Mouse (Mus musculus): Measurements from ENCODE around the gene Zmym3. TPM values are rescaled to one million over a fixed set of nuclear protein-coding genes. Genes with fewer than 3 reads are reported as not detected.

Gene Zmym3
- total and polyA plus RNA-seq, 3 experiments: 20.7 to 42.9 TPM; not detected in 1

GRCm38 (mm10) chrX:101427774-101428173, 7.1 kb upstream of the Zmym3 start:
- TF ChIP-seq MYB (IDR thresholded peaks at IDR 0.05; ENCODE audit: low read depth, low read length) (no peak), BHLHE40 (IDR thresholded peaks at IDR 0.05; ENCODE audit: borderline replicate concordance, low read depth, low read length) (no peak), JUND (IDR thresholded peaks at IDR 0.05; ENCODE audit: low read depth, low read length) (no peak), MEF2A (IDR thresholded peaks at IDR 0.05; ENCODE audit: extremely low read depth, insufficient replicate concordance, low read depth, low read length, poor library complexity, severe bottlenecking) (no peak), SIN3A (IDR thresholded peaks at IDR 0.05; ENCODE audit: low read length) (no peak), POLR2A (IDR thresholded peaks at IDR 0.05; ENCODE audit: control insufficient read depth in 1 of 2, insufficient read depth in 1 of 2, low read depth in 1 of 2, low read length in 2 of 2, poor library complexity in 1 of 2) (no peak), MXI1 (IDR thresholded peaks at IDR 0.05; ENCODE audit: low read depth, low read length) (no peak), GABPA (IDR thresholded peaks at IDR 0.05; ENCODE audit: low read depth, low read length) (no peak), EP300 (IDR thresholded peaks at IDR 0.05; ENCODE audit: low read depth in 1 of 2, low read length in 2 of 2) (no peak), USF1 (IDR thresholded peaks at IDR 0.05; ENCODE audit: low read depth, low read length) (no peak), CHD1 (IDR thresholded peaks at IDR 0.05; ENCODE audit: low read depth, low read length) (no peak), ELF1 (IDR thresholded peaks at IDR 0.05; ENCODE audit: low read depth, low read length) (no peak), ZKSCAN1 (IDR thresholded peaks at IDR 0.05; ENCODE audit: low read depth, low read length) (no peak), MYC (IDR thresholded peaks at IDR 0.05; ENCODE audit: low read depth, low read length) (0 out of 2 replicates have a peak, but pooled peaks have one; percentile 1), RCOR1 (IDR thresholded peaks at IDR 0.05; ENCODE audit: low read depth, low read length) (no peak), MAX (IDR thresholded peaks at IDR 0.05; ENCODE audit: low read length) (no peak), TAL1 (IDR thresholded peaks at IDR 0.05; ENCODE audit: low read length) (no peak), RAD21 (IDR thresholded peaks at IDR 0.05; ENCODE audit: low read depth, low read length) (peak; percentile 29), POLR2AphosphoS5 (IDR thresholded peaks at IDR 0.05; ENCODE audit: borderline replicate concordance, low read depth, low read length) (no peak), TCF12 (IDR thresholded peaks at IDR 0.05; ENCODE audit: low read depth, low read length) (no peak), MAFK (IDR thresholded peaks at IDR 0.05; ENCODE audit: borderline replicate concordance, low read depth, low read length) (no peak), ZMIZ1 (IDR thresholded peaks at IDR 0.05; ENCODE audit: low read depth, low read length) (no peak), NRF1 (IDR thresholded peaks at IDR 0.05; ENCODE audit: insufficient read depth, low read depth, low read length, poor library complexity, severe bottlenecking) (no peak), SMC3 (IDR thresholded peaks at IDR 0.05; ENCODE audit: low read depth, low read length) (peak; percentile 25; the same call in 1 of the 2 replicates), POLR2AphosphoS2 (IDR thresholded peaks at IDR 0.05; ENCODE audit: low read length) (no peak), GATA1 (IDR thresholded peaks at IDR 0.05; ENCODE audit: low read depth, low read length) (no peak), E2F4 (IDR thresholded peaks at IDR 0.05; ENCODE audit: borderline replicate concordance, low read depth, low read length) (no peak), CTCF (IDR thresholded peaks at IDR 0.05 in 2 of 3, conservative IDR thresholded peaks at IDR 0.05 in 1 of 3; ENCODE audit: control insufficient read depth in 1 of 3, insufficient read depth in 1 of 3, low read depth in 2 of 3, low read length in 3 of 3, poor library complexity in 1 of 3, severe bottlenecking in 1 of 3) (peak; percentile 52 to 54 (median 52); a peak in 5 of 6 replicates), ZC3H11A (IDR thresholded peaks at IDR 0.05; ENCODE audit: low read depth, low read length) (no peak)
- Histone ChIP-seq H3K79me2 (ENCODE audit: control insufficient read depth, insufficient read depth, low read length, poor library complexity) (peaks cover 27% of the 10 kb centered on the region), H3K9me3 (replicated peaks; ENCODE audit: insufficient read depth, low read length) (no peaks in the 10 kb centered on the region), H3K36me3 (ENCODE audit: control insufficient read depth in 1 of 2, insufficient read depth in 2 of 2, low read length in 2 of 2) (peaks cover 3 to 23% of the 10 kb centered on the region in 2 experiments), H3K27ac (ENCODE audit: control insufficient read depth, low read depth, low read length) (peak overlapping the region; percentile 45; the same call in 1 of the 2 replicates), H3K27me3 (ENCODE audit: control insufficient read depth in 1 of 2, insufficient read depth in 2 of 2, low read length in 2 of 2) (no peaks in the 10 kb centered on the region), H3K4me3 (ENCODE audit: control insufficient read depth in 1 of 2, insufficient read depth in 1 of 2, low read depth in 2 of 2, low read length in 2 of 2) (peak overlapping the region in 1 of 2 experiments; percentile 55; a peak in 2 of 4 replicates), H3K4me1 (ENCODE audit: control insufficient read depth in 1 of 2, insufficient read depth in 2 of 2, low read length in 2 of 2) (peaks cover 0 to 10% of the 10 kb centered on the region in 2 experiments; a peak in 1 of 4 replicates), H3K9ac (ENCODE audit: control insufficient read depth, low read depth, low read length, poor library complexity, severe bottlenecking) (peak overlapping the region; percentile 50)
- DNase-seq (ENCODE audit: low read depth, low spot score): peak; percentile 80
